Mouse (Mus musculus) cerebellum, adult 11 months (tissue): ENCODE measurements at regions not wholly inside any gene's neighbourhood (a gene's known extent, or its start where the extent isn't known, plus 50 kb on each side); places are given as distances from the start of the nearest gene placed in this dataset.

Source experiments
- DNase-seq: peaks from one replicate; pipeline ENCODE4 v3.0.0; 2022

GRCm38 (mm10) chr10:126480382-126480781, 420.8 kb downstream of the Atp23 start:
- no peak for DNase-seq

- DNase-seq, result no peak
These were observed 421.4 kb downstream of the Atp23 start for GRCm38 (mm10) chr10:126479743-126480142.

- no peak for DNase-seq
These were observed 428.0 kb downstream of the Atp23 start for GRCm38 (mm10) chr10:126473050-126473719.

GRCm38 (mm10) chr10:126470838-126471491, 430.2 kb downstream of the Atp23 start:
- DNase-seq, result peak; percentile 3

GRCm38 (mm10) chr10:126462770-126463169, 438.4 kb downstream of the Atp23 start:
- no peak for DNase-seq

GRCm38 (mm10) chr10:126458523-126458922, 442.6 kb downstream of the Atp23 start:
- DNase-seq, result no peak

GRCm38 (mm10) chr10:126452757-126453528, 448.2 kb downstream of the Atp23 start:
- DNase-seq, result no peak

GRCm38 (mm10) chr10:126452057-126452622, 449.0 kb downstream of the Atp23 start:
- DNase-seq, result no peak

- no peak for DNase-seq
These were observed 465.3 kb downstream of the Lrig3 start for GRCm38 (mm10) chr10:126431222-126431621.

GRCm38 (mm10) chr10:126430346-126430745, 464.4 kb downstream of the Lrig3 start:
- DNase-seq, result peak; percentile 1

- DNase-seq, result no peak
These were observed 463.5 kb downstream of the Lrig3 start for GRCm38 (mm10) chr10:126429502-126429901.

- no peak for DNase-seq
These were observed 456.1 kb downstream of the Lrig3 start for GRCm38 (mm10) chr10:126422066-126422465.

GRCm38 (mm10) chr10:126413786-126414185, 447.8 kb downstream of the Lrig3 start:
- no peak for DNase-seq

GRCm38 (mm10) chr10:126392235-126392634, 426.3 kb downstream of the Lrig3 start:
- DNase-seq, result no peak

GRCm38 (mm10) chr10:126391770-126392169, 425.8 kb downstream of the Lrig3 start:
- no peak for DNase-seq

GRCm38 (mm10) chr10:126386430-126386829, 420.5 kb downstream of the Lrig3 start:
- DNase-seq, result no peak

GRCm38 (mm10) chr10:126385644-126386043, 419.7 kb downstream of the Lrig3 start:
- no peak for DNase-seq

GRCm38 (mm10) chr10:126380381-126380780, 414.4 kb downstream of the Lrig3 start:
- no peak for DNase-seq

- no peak for DNase-seq
These were observed 413.3 kb downstream of the Lrig3 start for GRCm38 (mm10) chr10:126379239-126379638.

- DNase-seq, result no peak
These were observed 407.9 kb downstream of the Lrig3 start for GRCm38 (mm10) chr10:126373906-126374305.

GRCm38 (mm10) chr10:126371881-126372280, 405.9 kb downstream of the Lrig3 start:
- DNase-seq, result no peak

- DNase-seq, result no peak
These were observed 383.1 kb downstream of the Lrig3 start for GRCm38 (mm10) chr10:126349076-126349475.

GRCm38 (mm10) chr10:126337426-126337825, 371.5 kb downstream of the Lrig3 start:
- DNase-seq, result no peak
